Mouse (Mus musculus) thymus, postnatal 10 days (tissue): ENCODE measurements at regions not wholly inside any gene's neighbourhood (a gene's known extent, or its start where the extent isn't known, plus 50 kb on each side); places are given as distances from the start of the nearest gene placed in this dataset.
"Not testable (repeated sequence)": the region's sequence is repeated elsewhere in the genome, so short reads cannot be mapped to it uniquely, and the experiment has no call there.

Experiments
- DNase-seq, 2 experiments: peaks; one replicate each; pipeline ENCODE4 v3.0.0; 2021; ENCODE audit warnings: low spot score in 2 of 2

DNA sequence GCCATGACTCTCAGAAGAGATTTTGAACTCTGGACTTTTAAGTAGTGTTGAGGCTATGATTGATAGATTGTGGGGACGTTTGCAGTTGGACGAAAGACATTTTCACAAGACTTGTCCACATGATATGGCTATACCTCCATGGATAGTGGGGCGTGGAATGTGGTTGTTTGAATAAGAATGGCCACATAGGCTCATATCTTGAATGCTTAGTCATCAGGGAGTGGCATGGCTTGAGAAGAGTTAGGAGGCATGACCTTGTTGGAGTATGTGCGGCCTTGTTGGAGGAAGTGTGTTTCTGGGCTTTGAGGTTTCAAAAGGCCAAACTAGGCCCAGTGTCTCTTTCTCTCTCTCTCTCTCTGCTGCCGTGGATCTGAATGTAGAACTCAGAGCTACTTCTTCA, 204.7 kb upstream of the Pclo start:
- DNase-seq, result no peak

DNA sequence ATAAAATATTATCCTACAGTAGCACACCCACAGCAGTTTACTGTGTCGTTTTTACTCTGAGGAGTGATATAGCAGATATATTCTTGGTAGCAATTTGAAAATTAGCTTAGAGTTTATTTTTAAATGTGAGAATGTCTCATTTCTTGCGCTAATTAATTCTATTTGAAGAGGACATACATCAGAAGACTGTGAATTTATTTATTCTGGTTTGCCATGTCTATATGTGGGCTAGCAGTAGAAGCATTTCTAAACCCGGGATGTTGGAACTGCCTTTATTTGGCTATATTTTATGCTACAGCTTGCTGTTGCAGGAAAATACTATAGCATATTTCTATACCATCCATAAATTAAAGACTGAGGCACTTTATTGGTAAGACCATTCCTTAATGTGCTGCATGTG, 203.0 kb upstream of the Pclo start:
- no peak for DNase-seq

DNA sequence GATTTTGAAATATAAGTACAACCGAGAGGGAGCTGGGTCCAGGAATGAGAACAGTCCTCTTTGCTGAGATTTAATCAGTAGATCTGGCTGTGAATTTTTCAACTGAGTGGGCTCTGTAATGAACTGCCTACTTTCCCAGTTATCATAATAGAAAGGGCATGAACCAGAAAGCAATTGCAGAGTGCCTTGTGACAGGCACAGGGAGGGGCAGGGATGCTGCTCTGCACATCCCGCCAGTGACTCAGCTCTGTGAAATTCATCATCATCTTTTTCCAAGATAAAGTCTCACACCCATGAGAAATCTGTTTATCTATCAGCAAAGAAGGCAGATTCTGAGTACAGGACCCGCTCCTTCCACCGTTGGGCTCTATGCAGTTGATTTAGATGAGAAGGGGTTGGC, 194.5 kb upstream of the Pclo start:
- no peak for DNase-seq

DNA sequence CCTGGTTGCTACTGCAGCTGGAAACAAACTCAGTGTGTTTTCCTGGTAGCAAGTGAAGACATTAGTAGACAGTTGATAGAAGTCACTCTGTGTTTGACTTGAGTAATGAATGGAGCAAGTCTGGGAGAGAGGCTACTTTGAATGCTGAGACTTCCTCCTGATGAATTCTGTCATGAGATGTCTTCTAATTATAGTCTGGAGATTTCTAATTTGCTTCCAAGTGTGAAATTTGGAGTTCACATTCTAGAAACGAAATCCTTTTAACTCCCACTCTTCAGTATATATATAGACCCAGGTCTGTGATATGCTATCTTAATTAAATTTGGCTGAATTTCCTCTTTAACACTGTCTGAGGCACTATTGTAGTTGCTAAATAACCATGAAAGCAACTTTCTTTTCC, 192.7 kb upstream of the Pclo start:
- DNase-seq, result no peak

DNA sequence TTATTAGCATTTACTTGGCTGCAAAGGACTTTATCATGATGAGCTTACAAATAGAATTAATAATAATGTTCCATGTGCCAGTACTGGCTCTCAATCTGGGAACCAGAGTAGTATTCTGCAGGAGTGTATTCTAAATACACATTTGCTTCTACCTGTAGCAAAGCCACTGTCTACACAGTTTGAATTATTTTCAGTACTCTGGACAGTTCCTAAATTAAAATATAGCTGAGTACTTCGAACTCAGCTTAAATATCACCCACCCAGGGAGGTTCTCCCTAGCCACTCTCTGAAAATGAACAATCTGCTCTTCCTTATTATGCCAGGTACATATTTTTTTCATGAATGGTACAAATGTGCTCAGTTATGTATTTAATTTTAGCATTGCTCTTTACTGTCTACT, 154.3 kb upstream of the Pclo start:
- no peak for DNase-seq

DNA sequence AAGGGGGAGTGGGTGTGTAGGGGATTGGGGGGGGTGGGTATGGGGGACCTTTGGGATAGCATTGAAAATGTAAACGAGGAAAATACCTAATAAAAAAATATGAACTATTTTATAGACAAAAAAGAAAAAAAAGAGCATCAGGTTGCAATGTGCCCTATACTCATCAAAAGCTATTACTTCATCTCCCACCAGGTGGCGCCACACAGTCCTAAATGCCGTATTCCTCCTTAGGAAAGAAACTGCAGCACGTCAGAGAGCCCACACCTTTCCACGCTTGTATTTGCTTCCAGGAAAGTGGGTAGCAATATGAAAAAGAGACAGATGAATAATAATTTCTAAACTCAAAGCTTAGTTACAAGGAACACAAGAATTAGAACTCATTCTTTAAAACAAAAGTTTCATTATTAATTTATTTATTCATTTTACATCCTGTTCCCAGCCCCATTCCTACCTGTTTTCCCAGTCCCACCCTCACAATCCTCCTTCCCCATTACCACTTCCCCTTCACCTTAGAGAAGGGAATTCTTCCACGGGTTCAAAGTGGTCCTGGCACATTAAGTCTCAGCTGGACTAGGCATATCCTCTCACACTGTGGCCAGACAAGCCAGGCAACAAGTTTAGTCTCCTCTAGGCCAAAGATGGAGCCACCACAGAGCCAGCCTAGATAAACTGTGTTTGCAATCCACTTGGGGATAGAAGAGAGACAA, 125.4 kb upstream of the Pclo start:
- DNase-seq, result peak in 1 of 2 experiments; percentile 5

DNA sequence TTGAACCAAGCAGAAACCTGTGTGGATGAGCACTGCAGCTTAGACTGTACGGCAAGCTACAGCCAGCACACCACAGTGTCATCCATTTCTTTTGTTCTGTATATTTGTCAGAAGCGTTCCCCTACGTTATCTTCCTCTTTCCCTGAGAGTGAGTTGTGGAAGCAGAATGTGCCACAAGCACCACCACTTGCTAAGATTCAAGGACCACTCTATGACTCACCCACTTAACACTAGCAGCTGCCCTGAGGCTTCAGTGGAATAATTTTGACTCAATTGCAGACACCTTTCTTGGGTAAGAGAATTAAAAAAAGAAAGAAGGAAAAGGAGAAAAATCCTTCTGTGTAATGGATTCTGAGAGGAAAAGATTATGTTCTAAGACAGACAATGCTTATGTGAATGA, 122.9 kb upstream of the Pclo start:
- no peak for DNase-seq

DNA sequence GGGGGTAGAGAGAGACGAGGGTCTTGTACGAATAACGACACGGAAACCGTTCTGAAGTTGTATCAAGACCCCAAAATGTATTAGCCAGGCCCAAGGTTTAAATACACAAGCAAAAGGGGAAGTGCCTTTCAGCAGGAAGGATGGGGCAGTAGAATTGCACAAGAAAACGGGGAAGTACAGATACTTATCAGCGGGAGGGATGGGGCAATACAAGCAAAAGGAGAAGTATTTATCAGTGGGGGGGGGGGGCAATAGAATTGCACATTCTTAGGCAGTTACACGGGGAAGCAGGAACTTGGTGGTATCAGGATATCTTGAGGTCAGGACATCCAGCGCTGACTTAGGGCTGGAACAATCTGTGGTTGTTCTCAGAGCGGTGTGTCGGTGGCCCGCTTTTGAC, 111.3 kb upstream of the Pclo start:
- DNase-seq, result not testable (repeated sequence)

DNA sequence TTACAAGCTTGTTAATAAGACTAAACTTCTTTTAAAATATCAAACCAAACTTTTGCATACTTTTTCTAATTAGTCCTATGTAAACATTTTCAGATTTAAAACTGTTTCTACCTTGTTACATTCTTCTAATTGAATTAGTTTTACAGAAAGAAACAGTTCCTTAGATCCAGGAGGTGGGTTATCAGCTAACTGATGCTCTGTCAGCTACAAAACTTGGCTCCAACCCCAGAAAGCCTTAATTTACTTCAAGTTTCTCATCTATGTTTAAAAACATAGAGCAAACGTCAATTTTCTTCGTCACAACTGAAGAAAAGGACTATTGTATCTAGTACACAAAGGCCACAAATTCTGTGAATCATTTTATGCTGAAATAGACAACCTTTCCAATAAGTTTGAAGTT, 110.4 kb upstream of the Pclo start:
- DNase-seq, result no peak

DNA sequence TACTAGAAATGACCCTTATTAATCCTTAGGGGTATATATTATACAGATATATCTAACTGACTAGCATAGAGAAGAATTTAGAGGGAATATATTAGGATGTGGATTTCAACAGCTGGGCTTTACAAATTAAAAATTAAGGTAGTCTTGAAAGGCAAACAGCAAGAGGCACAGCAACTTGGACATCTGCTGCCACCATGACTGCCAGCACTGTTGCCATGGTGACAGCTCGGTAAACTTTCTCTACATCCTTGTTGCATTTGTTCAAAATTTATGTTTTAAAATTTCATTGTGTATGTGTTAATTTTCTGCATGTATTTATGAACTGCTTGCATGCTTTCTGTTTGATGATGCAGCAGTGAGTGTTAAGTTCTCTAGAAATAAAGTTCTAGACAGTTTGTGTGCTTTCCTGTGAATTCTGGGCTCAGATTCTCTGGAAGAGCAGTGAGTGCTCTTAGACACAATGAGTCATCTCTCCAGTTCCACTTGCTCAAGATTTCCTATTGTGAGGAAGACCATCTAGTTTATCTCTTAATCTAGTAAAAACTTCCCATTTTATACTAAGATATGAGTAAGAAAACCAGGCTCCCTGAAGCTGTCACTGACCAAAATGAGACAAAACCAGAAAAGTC, 99.4 kb upstream of the Pclo start:
- no peak for DNase-seq

DNA sequence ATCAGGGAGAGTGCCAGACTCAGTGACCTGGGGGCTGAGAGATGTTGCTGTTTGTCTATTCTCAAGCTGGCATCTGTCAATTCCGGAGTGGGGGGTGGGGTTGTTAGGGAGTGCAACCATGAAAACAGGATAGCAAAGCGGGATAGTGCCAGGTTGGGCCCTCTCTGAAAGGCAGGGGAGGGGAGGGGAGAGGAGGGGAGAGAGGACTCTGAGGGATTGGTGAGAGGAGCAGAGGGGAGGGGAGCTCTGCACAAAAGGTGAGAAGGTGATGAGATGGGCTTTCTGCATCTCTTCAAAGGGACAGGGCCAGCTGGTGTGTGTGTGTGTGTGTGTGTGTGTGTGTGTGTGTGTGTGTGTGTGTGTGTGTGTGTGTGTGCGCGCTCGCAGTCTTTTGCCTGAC, 61.6 kb upstream of the Pclo start:
- DNase-seq, result no peak
